Mouse (Mus musculus) liver, postnatal 0 days (tissue): ENCODE data around the gene Gm21962.

Source experiments
- CTCF ChIP-seq: sonication (generic); IDR thresholded peaks from 2 replicates; pipeline ENCODE4 v1.5.1; 2016; ENCODE audit warnings: antibody characterized with exemption, low read depth
- EP300 ChIP-seq: IDR thresholded peaks from 2 replicates; pipeline ENCODE4 v1.6.1; 2016; ENCODE audit warnings: antibody characterized with exemption, low read depth, mild to moderate bottlenecking

DNA sequence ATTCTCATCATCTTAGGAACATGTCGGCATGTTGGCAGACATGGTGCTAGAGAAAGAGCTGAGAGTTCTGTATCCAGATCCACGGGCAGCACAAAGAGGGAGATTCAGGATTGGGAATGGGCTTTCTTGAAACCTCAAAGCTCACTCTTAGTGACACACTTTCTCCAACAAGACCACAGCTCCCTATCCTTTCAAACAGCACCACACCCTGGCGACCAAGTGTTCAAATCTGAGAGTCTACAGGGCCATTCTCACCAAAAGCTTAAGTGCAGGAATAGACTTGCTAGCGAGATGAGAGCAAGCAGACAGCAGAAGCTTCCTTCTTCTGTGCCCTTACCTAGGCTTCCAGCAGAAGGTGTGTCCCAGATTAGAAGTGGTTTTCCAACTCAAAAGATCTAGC, 34.8 kb upstream of the Gm21962 start:
- TF ChIP-seq CTCF (no peak), EP300 (no peak)
